In genomic region chr3:123984028-123984427, GRCm38 (mm10) we compare ENCODE assay signal across 15 mouse cellular contexts.
DNase-seq lines count a peak whose midpoint lies in the region; ATAC-seq and TF ChIP-seq lines count a peak whose summit lies in the region.
"Had no signal": no experiment of that assay in that cellular context is flagged by ENCODE, and none has a peak within 500 bp of the region (broad histone marks: within the 10 kb centered on the region; RNA-seq: fewer than 3 reads in every experiment).

No protein-coding gene starts in this region.

- H3K27me3 ChIP-seq in hindbrain, postnatal 0 days (ENCODE audit: insufficient read depth, low read length), result no peaks in the 10 kb centered on the region
- no peaks in the 10 kb centered on the region for H3K27me3 ChIP-seq in hindbrain, embryonic 10.5 days (ENCODE audit: insufficient read depth, poor library complexity, severe bottlenecking)
- no peaks in the 10 kb centered on the region for H3K27me3 ChIP-seq in intestine, embryonic 15.5 days (replicated peaks)
- H3K27me3 ChIP-seq: forebrain, embryonic 13.5 days; midbrain, embryonic 12.5 days had no signal

- no peaks in the 10 kb centered on the region for H3K9me3 ChIP-seq in hindbrain, postnatal 0 days (ENCODE audit: low read length)
- no peaks in the 10 kb centered on the region for H3K9me3 ChIP-seq in hindbrain, embryonic 10.5 days
- no peaks in the 10 kb centered on the region for H3K9me3 ChIP-seq in intestine, embryonic 15.5 days
- H3K9me3 ChIP-seq: forebrain, embryonic 13.5 days; midbrain, embryonic 12.5 days had no signal

- ATAC-seq in hindbrain, postnatal 0 days, result no peak
- peak; percentile 61; the same call in 1 of the 2 replicates for ATAC-seq in intestine, embryonic 15.5 days
- ATAC-seq in megakaryocyte, adult 5-6 weeks (ENCODE audit: poor library complexity, severe bottlenecking), result no peak
- ATAC-seq: forebrain, embryonic 13.5 days had no signal

- 59% methylated on average over 1 of the region's 1 CpGs for WGBS in hindbrain, postnatal 0 days
- 68% methylated on average over 1 of the region's 1 CpGs for WGBS in hindbrain, embryonic 10.5 days
- 10% methylated on average over 1 of the region's 1 CpGs for WGBS in intestine, embryonic 15.5 days

- DNase-seq in hindbrain, postnatal 0 days (ENCODE audit: low spot score), result no peak
- no peak for DNase-seq in hindbrain, embryonic 10.5 days (ENCODE audit: low spot score)
- DNase-seq in 3T3-L1 (ENCODE audit: low read depth, low spot score), result peak; percentile 61
- peak; percentile 15 for DNase-seq in Muller cell, postnatal 12 days (ENCODE audit: inconsistent ontology term)
- DNase-seq in ovary, postnatal 36 days (ENCODE audit: low spot score), result no peak
- no peak for DNase-seq in layer of hippocampus, postnatal 10 days (ENCODE audit: low spot score in 2 of 2)
- DNase-seq: cerebellum, adult 18-20 months; heart, adult 11 months; kidney, postnatal 10 days had no signal

- H3K4me1 ChIP-seq in hindbrain, postnatal 0 days (ENCODE audit: insufficient read depth, low read length), result no peaks in the 10 kb centered on the region
- no peaks in the 10 kb centered on the region for H3K4me1 ChIP-seq in hindbrain, embryonic 10.5 days (replicated peaks)
- H3K4me1 ChIP-seq in intestine, embryonic 15.5 days (replicated peaks), result no peaks in the 10 kb centered on the region
- H3K4me1 ChIP-seq: forebrain, embryonic 13.5 days; midbrain, embryonic 12.5 days had no signal

- H3K4me2 ChIP-seq in hindbrain, postnatal 0 days (ENCODE audit: low read depth, low read length), result 0 out of 2 replicates have a peak overlapping the region, but pooled peaks have one; percentile 3
- H3K4me2 ChIP-seq in intestine, embryonic 15.5 days (replicated peaks), result peak overlapping the region; percentile 30; the same call in 1 of the 2 replicates
- H3K4me2 ChIP-seq: forebrain, embryonic 13.5 days; hindbrain, embryonic 14.5 days; liver, embryonic 11.5 days; midbrain, embryonic 12.5 days had no signal

- H3K4me3 ChIP-seq in hindbrain, postnatal 0 days (ENCODE audit: low read length), result no peak overlapping the region
- H3K4me3 ChIP-seq in hindbrain, embryonic 10.5 days, result no peak overlapping the region
- H3K4me3 ChIP-seq in intestine, embryonic 15.5 days (replicated peaks), result no peak overlapping the region
- H3K4me3 ChIP-seq: forebrain, embryonic 13.5 days; midbrain, embryonic 12.5 days had no signal

- no peak overlapping the region for H3K9ac ChIP-seq in hindbrain, postnatal 0 days (replicated peaks; ENCODE audit: low read length)
- H3K9ac ChIP-seq in intestine, embryonic 15.5 days, result no peak overlapping the region
- H3K9ac ChIP-seq: forebrain, embryonic 13.5 days; hindbrain, embryonic 14.5 days; midbrain, embryonic 12.5 days had no signal

- no peak for TF ChIP-seq CTCF in hindbrain, postnatal 0 days (IDR thresholded peaks at IDR 0.05; ENCODE audit: low read depth)

- no peaks in the 10 kb centered on the region for H3K36me3 ChIP-seq in hindbrain, postnatal 0 days (ENCODE audit: insufficient read depth, low read length)
- H3K36me3 ChIP-seq in hindbrain, embryonic 10.5 days, result no peaks in the 10 kb centered on the region
- no peaks in the 10 kb centered on the region for H3K36me3 ChIP-seq in intestine, embryonic 15.5 days
- H3K36me3 ChIP-seq: midbrain, embryonic 12.5 days had no signal

- H3K27ac ChIP-seq in hindbrain, postnatal 0 days, result no peak overlapping the region
- no peak overlapping the region for H3K27ac ChIP-seq in hindbrain, embryonic 10.5 days
- H3K27ac ChIP-seq in intestine, embryonic 15.5 days, result no peak overlapping the region
- H3K27ac ChIP-seq: forebrain, embryonic 13.5 days; hindbrain, embryonic 14.5 days; midbrain, embryonic 12.5 days had no signal

Comparison
In these comparisons a context has a peak if more than half of its experiments do, and no peak if none do; other contexts are left out.
1. DNase-seq: peak in 3T3-L1 (single experiment) and Muller cell, postnatal 12 days (single experiment); none in hindbrain, postnatal 0 days (single experiment), hindbrain, embryonic 10.5 days (single experiment), ovary, postnatal 36 days (single experiment) and layer of hippocampus, postnatal 10 days (0 of 2).